In the genomic region with DNA sequence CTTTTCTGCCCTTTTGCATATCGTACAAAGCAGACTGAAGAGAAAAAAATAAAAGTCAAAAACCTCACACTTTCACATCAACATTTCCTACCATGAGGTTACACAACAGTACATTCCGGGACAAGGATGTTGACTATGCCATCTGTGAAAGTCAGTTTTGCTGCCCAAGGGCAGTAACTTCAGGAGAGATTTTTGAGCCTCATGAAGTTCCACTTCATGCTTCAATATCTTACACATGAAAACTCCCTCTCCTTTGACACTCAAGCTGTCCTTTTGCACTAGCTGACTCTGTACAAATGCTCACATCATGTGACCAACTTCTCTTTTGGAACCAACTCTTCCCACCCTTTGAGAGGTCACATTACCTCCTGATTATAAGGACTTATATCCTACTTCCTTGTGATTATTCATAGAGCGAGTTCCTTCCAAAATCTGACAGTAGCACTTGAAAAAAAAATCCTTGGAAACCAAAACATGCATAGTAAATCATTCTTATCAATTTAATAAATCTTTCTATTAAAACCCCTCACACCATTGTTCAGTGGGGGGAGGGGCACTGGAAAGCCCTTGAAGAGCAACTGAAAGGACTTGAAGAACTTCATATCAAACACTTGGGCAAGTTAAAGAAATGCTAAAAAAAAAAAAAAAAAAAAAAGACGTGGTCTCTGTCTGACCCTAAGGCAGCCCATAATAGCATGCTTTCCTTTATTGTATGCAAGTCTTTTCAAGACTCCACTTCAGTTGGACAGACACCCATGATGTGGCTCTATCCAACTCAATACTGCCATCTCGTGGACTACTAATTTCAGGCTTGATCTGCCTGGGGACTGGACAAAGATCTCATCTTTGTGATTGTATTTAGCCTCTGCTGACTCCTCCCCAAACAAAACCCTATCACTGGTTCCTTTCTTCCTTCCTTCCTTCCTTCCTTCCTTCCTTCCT, we compare ENCODE assay signal across 8 mouse cellular contexts.
A peak's percentile ranks its signal among the peaks of the same experiment; 100 is the strongest.
DNase-seq lines count a peak whose midpoint lies in the region; ATAC-seq lines count a peak whose summit lies in the region.

No protein-coding gene starts in this region.

- no peaks in the 10 kb centered on the region for H3K9me3 ChIP-seq in hindbrain, embryonic 14.5 days (ENCODE audit: control insufficient read depth, low read length)

- peaks cover 21% of the 10 kb centered on the region for H3K36me3 ChIP-seq in hindbrain, embryonic 14.5 days (replicated peaks; ENCODE audit: control insufficient read depth, insufficient read depth)

- H3K4me2 ChIP-seq in hindbrain, embryonic 14.5 days (replicated peaks), result no peak overlapping the region

- H3K27ac ChIP-seq in hindbrain, embryonic 14.5 days, result no peak overlapping the region

- H3K27me3 ChIP-seq in hindbrain, embryonic 14.5 days (ENCODE audit: control insufficient read depth, insufficient read depth, low read length), result no peaks in the 10 kb centered on the region

- H3K4me1 ChIP-seq in hindbrain, embryonic 14.5 days (replicated peaks; ENCODE audit: control insufficient read depth, insufficient read depth, low read length), result no peaks in the 10 kb centered on the region; the same call in 1 of the 2 replicates

- WGBS in hindbrain, embryonic 14.5 days, result 53% methylated on average over 5 of the region's 5 CpGs

- ATAC-seq in hindbrain, embryonic 14.5 days (ENCODE audit: low FRiP score), result peak; percentile 80; the same call in 1 of the 2 replicates
- ATAC-seq in megakaryocyte, adult 5-6 weeks (ENCODE audit: poor library complexity, severe bottlenecking), result peak; percentile 76

- DNase-seq in right cerebral cortex, adult 18-20 months, result peak; percentile 64
- DNase-seq in right cerebral cortex, postnatal 25 days, result no peak
- DNase-seq in cerebellum, adult 8-10 months, result peak; percentile 20
- DNase-seq in frontal cortex, postnatal 10 days (ENCODE audit: low spot score in 2 of 2), result peak; percentile 31 to 40
- peak; percentile 88 for DNase-seq in hindbrain, embryonic 14.5 days (ENCODE audit: low spot score)
- DNase-seq in left cerebral cortex, adult 18-20 months (ENCODE audit: low spot score in 2 of 2), result peak; percentile 63 to 70
- DNase-seq in right cerebral cortex, postnatal 4 days, result peak; percentile 21

- H3K9ac ChIP-seq in hindbrain, embryonic 14.5 days, result no peak overlapping the region

- no peak overlapping the region for H3K4me3 ChIP-seq in hindbrain, embryonic 14.5 days (replicated peaks; ENCODE audit: low read length)
